Mouse (Mus musculus): ENCODE data around the gene Ush2a. TPM values are rescaled to one million over a fixed set of nuclear protein-coding genes. Genes with fewer than 3 reads are reported as not detected.

The Ush2a gene
- total RNA-seq, 2 experiments from 2014 or later, result 0.13 to 0.15 TPM

GRCm38 (mm10) chr1:188668513-188668912 lies 406.7 kb downstream of the Ush2a start:
- no peak for TF ChIP-seq CTCF (conservative IDR thresholded peaks at IDR 0.05)
- no peak for DNase-seq (ENCODE audit: low spot score in 2 of 2)
- Histone ChIP-seq H3K4me3 (no peak overlapping the region), H3K27ac (no peak overlapping the region)

- Histone ChIP-seq H3K27ac (no peak overlapping the region), H3K4me3 (no peak overlapping the region)
- no peak for TF ChIP-seq CTCF (conservative IDR thresholded peaks at IDR 0.05)
- no peak for DNase-seq (ENCODE audit: low spot score in 2 of 2)
Measured at GRCm38 (mm10) chr1:188672871-188673270, 411.0 kb downstream of the Ush2a start.

- H3K4me3 ChIP-seq, result no peak overlapping the region
- H3K27ac ChIP-seq, result no peak overlapping the region
- TF ChIP-seq CTCF (conservative IDR thresholded peaks at IDR 0.05), result no peak
- no peak for DNase-seq (ENCODE audit: low spot score in 2 of 2)
Measured at GRCm38 (mm10) chr1:188674640-188675510, 413.1 kb downstream of the Ush2a start.

- Histone ChIP-seq H3K27ac (no peak overlapping the region), H3K4me3 (no peak overlapping the region)
- TF ChIP-seq CTCF (conservative IDR thresholded peaks at IDR 0.05), result no peak
- no peak for DNase-seq (ENCODE audit: low spot score in 2 of 2)
Measured at GRCm38 (mm10) chr1:188675511-188675863, 413.7 kb downstream of the Ush2a start.

- TF ChIP-seq CTCF (conservative IDR thresholded peaks at IDR 0.05), result no peak
- DNase-seq (ENCODE audit: low spot score in 2 of 2), result no peak
Measured at GRCm38 (mm10) chr1:188678189-188678588, 416.4 kb downstream of the Ush2a start.

GRCm38 (mm10) chr1:188686362-188686761 lies 424.5 kb downstream of the Ush2a start:
- Histone ChIP-seq H3K27ac (no peak overlapping the region), H3K4me3 (no peak overlapping the region)
- DNase-seq (ENCODE audit: low spot score in 2 of 2), result no peak
- no peak for TF ChIP-seq CTCF (conservative IDR thresholded peaks at IDR 0.05)

More at GRCm38 (mm10) chr1:188678189-188678588, 416.4 kb downstream of the Ush2a start:
- no peak overlapping the region for H3K27ac ChIP-seq
- H3K4me3 ChIP-seq, result no peak overlapping the region

- no peak for TF ChIP-seq CTCF (conservative IDR thresholded peaks at IDR 0.05)
- Histone ChIP-seq H3K27ac (no peak overlapping the region), H3K4me3 (no peak overlapping the region)
- DNase-seq (ENCODE audit: low spot score in 2 of 2), result no peak
Measured at GRCm38 (mm10) chr1:188696295-188696694, 434.5 kb downstream of the Ush2a start.

- TF ChIP-seq CTCF (conservative IDR thresholded peaks at IDR 0.05), result peak; percentile 67
- H3K27ac ChIP-seq, result no peak overlapping the region
- no peak overlapping the region for H3K4me3 ChIP-seq
- DNase-seq (ENCODE audit: low spot score in 2 of 2), result no peak
Measured at GRCm38 (mm10) chr1:188708176-188708575, 446.4 kb downstream of the Ush2a start.

- DNase-seq (ENCODE audit: low spot score in 2 of 2), result no peak
- no peak overlapping the region for H3K27ac ChIP-seq
- TF ChIP-seq CTCF (conservative IDR thresholded peaks at IDR 0.05), result no peak
- H3K4me3 ChIP-seq, result no peak overlapping the region
Measured at GRCm38 (mm10) chr1:188708694-188709093, 446.9 kb downstream of the Ush2a start.

GRCm38 (mm10) chr1:188714131-188714530 lies 452.3 kb downstream of the Ush2a start:
- no peak overlapping the region for H3K27ac ChIP-seq
- TF ChIP-seq CTCF (conservative IDR thresholded peaks at IDR 0.05), result no peak
- H3K4me3 ChIP-seq, result no peak overlapping the region
- DNase-seq (ENCODE audit: low spot score in 2 of 2), result no peak

- no peak overlapping the region for H3K27ac ChIP-seq
- no peak overlapping the region for H3K4me3 ChIP-seq
- no peak for DNase-seq (ENCODE audit: low spot score in 2 of 2)
- no peak for TF ChIP-seq CTCF (conservative IDR thresholded peaks at IDR 0.05)
Measured at GRCm38 (mm10) chr1:188714941-188715340, 453.1 kb downstream of the Ush2a start.

GRCm38 (mm10) chr1:188716886-188717285 lies 455.1 kb downstream of the Ush2a start:
- no peak overlapping the region for H3K27ac ChIP-seq
- H3K4me3 ChIP-seq, result no peak overlapping the region
- no peak for TF ChIP-seq CTCF (conservative IDR thresholded peaks at IDR 0.05)
- DNase-seq (ENCODE audit: low spot score in 2 of 2), result no peak

- Histone ChIP-seq H3K27ac (no peak overlapping the region), H3K4me3 (no peak overlapping the region)
- no peak for TF ChIP-seq CTCF (conservative IDR thresholded peaks at IDR 0.05)
- DNase-seq (ENCODE audit: low spot score in 2 of 2), result no peak
Measured at GRCm38 (mm10) chr1:188725122-188725995, 463.5 kb downstream of the Ush2a start.
